Mouse (Mus musculus) neural tube, embryonic 15.5 days (tissue): ENCODE measurements at regions not wholly inside any gene's neighbourhood (a gene's known extent, or its start where the extent isn't known, plus 50 kb on each side); places are given as distances from the start of the nearest gene placed in this dataset.
"Not testable (repeated sequence)": the region's sequence is repeated elsewhere in the genome, so short reads cannot be mapped to it uniquely, and the experiment has no call there.

ENCODE experiments used
- ATAC-seq: fragments of 200-750 bp; cut with Nextera tagmentation; 2 replicates; pipeline ENCODE4 v1.8.0; 2017; ENCODE audit warnings: mild to moderate bottlenecking, moderate TSS enrichment, moderate library complexity; ENCODE audit not compliant: low FRiP score
- H3K27ac ChIP-seq: fragments of 300-500 bp; sonication (generic); replicated peaks from 2 replicates; pipeline ENCODE4 v1.5.1; 2015; ENCODE audit warnings: mild to moderate bottlenecking, inconsistent platforms
- H3K27me3 ChIP-seq: fragments of 300-500 bp; sonication (generic); replicated peaks from 2 replicates; pipeline ENCODE4 v1.6.1; 2015; ENCODE audit warnings: inconsistent platforms
- H3K36me3 ChIP-seq: fragments of 300-500 bp; sonication (generic); 2 replicates; pipeline ENCODE4 v1.6.1; 2015; ENCODE audit warnings: inconsistent platforms
- H3K4me1 ChIP-seq: fragments of 300-500 bp; sonication (generic); 2 replicates; pipeline ENCODE4 v1.6.1; 2015; ENCODE audit warnings: inconsistent platforms
- H3K4me2 ChIP-seq: fragments of 300-500 bp; sonication (generic); 2 replicates; pipeline ENCODE4 v1.6.1; 2015; ENCODE audit warnings: inconsistent platforms, mild to moderate bottlenecking, moderate library complexity
- H3K4me3 ChIP-seq: fragments of 300-500 bp; sonication (generic); replicated peaks from 2 replicates; pipeline ENCODE4 v1.5.1; 2015; ENCODE audit warnings: mild to moderate bottlenecking, inconsistent platforms
- H3K9ac ChIP-seq: fragments of 300-500 bp; sonication (generic); replicated peaks from 2 replicates; pipeline ENCODE4 v1.6.1; 2015; ENCODE audit warnings: mild to moderate bottlenecking, inconsistent platforms
- H3K9me3 ChIP-seq: fragments of 300-500 bp; sonication (generic); replicated peaks from 2 replicates; pipeline ENCODE4 v1.6.1; 2016; ENCODE audit warnings: inconsistent platforms
- WGBS: fragments of 180-500 bp; shearing (Covaris S2); methylation state at CpG from one replicate; pipeline ENCODE4 v1.1.7; 2015; ENCODE audit warnings: mixed read lengths; 5-methylcytosine and 5-hydroxymethylcytosine counted together

GRCm38 (mm10) chr17:13474310-13475094, 120.1 kb downstream of the Tcp10c start:
- Histone ChIP-seq H3K4me1 (peaks cover 16% of the 10 kb centered on the region), H3K9ac (no peak overlapping the region), H3K4me3 (no peak overlapping the region), H3K4me2 (no peak overlapping the region), H3K36me3 (no peaks in the 10 kb centered on the region), H3K27ac (no peak overlapping the region), H3K9me3 (no peaks in the 10 kb centered on the region), H3K27me3 (no peaks in the 10 kb centered on the region)
- no peak for ATAC-seq
- WGBS, result 71% methylated on average over 14 of the region's 14 CpGs

GRCm38 (mm10) chr17:13478866-13479571, 124.6 kb downstream of the Tcp10c start:
- peak; percentile 57 for ATAC-seq
- no peak overlapping the region for H3K4me3 ChIP-seq
- no peaks in the 10 kb centered on the region for H3K36me3 ChIP-seq
- H3K9ac ChIP-seq, result no peak overlapping the region
- no peaks in the 10 kb centered on the region for H3K27me3 ChIP-seq
- peak overlapping the region; percentile 19; the same call in 1 of the 2 replicates for H3K4me2 ChIP-seq
- no peaks in the 10 kb centered on the region for H3K9me3 ChIP-seq
- H3K4me1 ChIP-seq, result peaks cover 18% of the 10 kb centered on the region
- 14% methylated on average over 5 of the region's 5 CpGs for WGBS
- peak overlapping the region; percentile 54; the same call in 1 of the 2 replicates for H3K27ac ChIP-seq

- Histone ChIP-seq H3K4me1 (peaks cover 18% of the 10 kb centered on the region), H3K4me3 (no peak overlapping the region), H3K4me2 (peak overlapping the region; percentile 19; the same call in 1 of the 2 replicates), H3K36me3 (no peaks in the 10 kb centered on the region), H3K27ac (peak overlapping the region; percentile 54; the same call in 1 of the 2 replicates), H3K27me3 (no peaks in the 10 kb centered on the region), H3K9me3 (no peaks in the 10 kb centered on the region), H3K9ac (no peak overlapping the region)
- WGBS, result 13% methylated on average over 11 of the region's 12 CpGs
- peak; percentile 48; the same call in 1 of the 2 replicates for ATAC-seq
Observed at GRCm38 (mm10) chr17:13479572-13480063, 125.2 kb downstream of the Tcp10c start.

GRCm38 (mm10) chr17:13481445-13482085, 127.2 kb downstream of the Tcp10c start:
- H3K36me3 ChIP-seq, result no peaks in the 10 kb centered on the region
- H3K4me3 ChIP-seq, result no peak overlapping the region
- H3K27me3 ChIP-seq, result no peaks in the 10 kb centered on the region
- H3K9me3 ChIP-seq, result no peaks in the 10 kb centered on the region
- WGBS, result 65% methylated on average over 7 of the region's 7 CpGs
- H3K9ac ChIP-seq, result no peak overlapping the region
- no peak overlapping the region for H3K27ac ChIP-seq
- no peak for ATAC-seq
- H3K4me2 ChIP-seq, result no peak overlapping the region
- peaks cover 18% of the 10 kb centered on the region for H3K4me1 ChIP-seq

GRCm38 (mm10) chr17:13482136-13482535, 127.8 kb downstream of the Tcp10c start:
- H3K4me2 ChIP-seq, result no peak overlapping the region
- H3K9ac ChIP-seq, result no peak overlapping the region
- no peaks in the 10 kb centered on the region for H3K9me3 ChIP-seq
- H3K4me3 ChIP-seq, result no peak overlapping the region
- no peak overlapping the region for H3K27ac ChIP-seq
- no peak for ATAC-seq
- H3K4me1 ChIP-seq, result peaks cover 18% of the 10 kb centered on the region
- no peaks in the 10 kb centered on the region for H3K27me3 ChIP-seq
- no peaks in the 10 kb centered on the region for H3K36me3 ChIP-seq
- WGBS, result 95% methylated on average over 3 of the region's 3 CpGs

- WGBS, result 82% methylated on average over 10 of the region's 10 CpGs
- Histone ChIP-seq H3K4me1 (no peaks in the 10 kb centered on the region), H3K4me2 (no peak overlapping the region), H3K36me3 (no peaks in the 10 kb centered on the region), H3K27me3 (no peaks in the 10 kb centered on the region), H3K27ac (no peak overlapping the region), H3K4me3 (no peak overlapping the region), H3K9me3 (no peaks in the 10 kb centered on the region), H3K9ac (no peak overlapping the region)
- ATAC-seq, result no peak
Observed at GRCm38 (mm10) chr17:13487291-13488215, 133.2 kb downstream of the Tcp10c start.

GRCm38 (mm10) chr17:13488608-13489324, 134.4 kb downstream of the Tcp10c start:
- no peak for ATAC-seq
- WGBS, result 87% methylated on average over 9 of the region's 9 CpGs

GRCm38 (mm10) chr17:13492239-13492638, 137.9 kb downstream of the Tcp10c start:
- not testable (repeated sequence) for H3K4me1 ChIP-seq, H3K27me3 ChIP-seq, H3K36me3 ChIP-seq, H3K4me3 ChIP-seq, H3K27ac ChIP-seq, H3K9ac ChIP-seq, ATAC-seq, H3K4me2 ChIP-seq, H3K9me3 ChIP-seq
- WGBS, result 95% methylated on average over 1 of the region's 1 CpGs

More at GRCm38 (mm10) chr17:13488608-13489324, 134.4 kb downstream of the Tcp10c start:
- Histone ChIP-seq H3K4me1 (no peaks in the 10 kb centered on the region), H3K27me3 (no peaks in the 10 kb centered on the region), H3K27ac (no peak overlapping the region), H3K9me3 (no peaks in the 10 kb centered on the region), H3K4me3 (no peak overlapping the region), H3K36me3 (no peaks in the 10 kb centered on the region), H3K9ac (no peak overlapping the region), H3K4me2 (no peak overlapping the region)

- not testable (repeated sequence) for H3K4me1 ChIP-seq, ATAC-seq
- WGBS, result 41% methylated on average over 3 of the region's 7 CpGs
Observed at GRCm38 (mm10) chr17:13492649-13493277, 138.4 kb downstream of the Tcp10c start.

GRCm38 (mm10) chr17:13493866-13494265, 139.5 kb downstream of the Tcp10c start:
- 82% methylated on average over 3 of the region's 3 CpGs for WGBS
- ATAC-seq, H3K4me1 ChIP-seq, H3K9ac ChIP-seq, H3K27me3 ChIP-seq, H3K9me3 ChIP-seq, H3K36me3 ChIP-seq, H3K4me2 ChIP-seq, H3K4me3 ChIP-seq, H3K27ac ChIP-seq: not testable (repeated sequence)

More at GRCm38 (mm10) chr17:13492649-13493277, 138.4 kb downstream of the Tcp10c start:
- not testable (repeated sequence) for H3K4me3 ChIP-seq, H3K27ac ChIP-seq, H3K9ac ChIP-seq, H3K27me3 ChIP-seq, H3K36me3 ChIP-seq, H3K9me3 ChIP-seq, H3K4me2 ChIP-seq
